Mouse (Mus musculus): ENCODE measurements around the gene Chd2. TPM values are rescaled to one million over a fixed set of nuclear protein-coding genes. Genes with fewer than 3 reads are reported as not detected.
A peak's percentile ranks its signal among the peaks of the same experiment; 100 is the strongest.

The Chd2 gene
- polyA plus RNA-seq, 1 experiment from 2014 or later = 61.0 TPM

DNA sequence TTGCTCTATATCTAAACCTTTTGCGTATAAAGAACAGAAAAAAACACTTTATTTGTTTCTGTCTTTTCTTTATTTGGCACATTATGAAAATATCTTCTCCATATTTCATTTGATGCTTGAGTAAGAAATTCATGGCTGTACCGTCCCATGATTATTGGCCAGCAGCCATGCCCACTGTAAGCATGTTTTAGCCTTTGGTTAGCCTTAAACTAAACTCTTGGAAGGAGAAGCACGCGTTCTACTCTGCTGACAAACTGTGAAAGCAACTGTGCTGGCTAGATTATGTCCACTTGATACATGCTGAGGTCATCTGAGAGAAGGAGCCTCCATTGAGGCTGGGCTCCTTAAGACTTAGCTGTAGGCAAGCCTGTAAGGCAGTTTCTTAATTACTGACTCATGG, 99.4 kb downstream of the Chd2 start:
- Histone ChIP-seq H3K9me3 (ENCODE audit: control insufficient read depth, low read length) (no peaks in the 10 kb centered on the region), H3K27ac (ENCODE audit: low read depth, low read length) (no peak overlapping the region), H3K9ac (ENCODE audit: low read length) (no peak overlapping the region), H3K4me2 (ENCODE audit: low read depth, low read length, severe bottlenecking) (no peak overlapping the region), H3K36me3 (ENCODE audit: control insufficient read depth, insufficient read depth, low read length) (peaks cover 71% of the 10 kb centered on the region), H3K4me3 (ENCODE audit: low read depth, low read length) (no peak overlapping the region), H3K4me1 (replicated peaks; ENCODE audit: control insufficient read depth, insufficient read depth, low read length) (no peaks in the 10 kb centered on the region), H3K27me3 (ENCODE audit: control insufficient read depth, insufficient read depth, low read length) (no peaks in the 10 kb centered on the region)
- DNase-seq (ENCODE audit: low spot score) (no peak), ATAC-seq (replicated peaks; ENCODE audit: low FRiP score) (no peak)
- 96% methylated on average over 4 of the region's 4 CpGs for WGBS

GRCm38 (mm10) chr7:73441802-73442201, 99.8 kb downstream of the Chd2 start:
- Histone ChIP-seq H3K9me3 (ENCODE audit: control insufficient read depth, low read length) (no peaks in the 10 kb centered on the region), H3K27ac (ENCODE audit: low read depth, low read length) (no peak overlapping the region), H3K36me3 (ENCODE audit: control insufficient read depth, insufficient read depth, low read length) (peaks cover 66% of the 10 kb centered on the region), H3K4me2 (ENCODE audit: low read depth, low read length, severe bottlenecking) (no peak overlapping the region), H3K4me3 (ENCODE audit: low read depth, low read length) (no peak overlapping the region), H3K9ac (ENCODE audit: low read length) (no peak overlapping the region), H3K27me3 (ENCODE audit: control insufficient read depth, insufficient read depth, low read length) (no peaks in the 10 kb centered on the region), H3K4me1 (replicated peaks; ENCODE audit: control insufficient read depth, insufficient read depth, low read length) (no peaks in the 10 kb centered on the region)
- ATAC-seq (replicated peaks; ENCODE audit: low FRiP score) (no peak), DNase-seq (ENCODE audit: low spot score) (no peak)
- WGBS = over 99% methylated on average over 3 of the region's 3 CpGs

GRCm38 (mm10) chr7:73435685-73436084, 105.9 kb downstream of the Chd2 start:
- Histone ChIP-seq H3K36me3 (ENCODE audit: control insufficient read depth, insufficient read depth, low read length) (peaks cover 39% of the 10 kb centered on the region), H3K4me3 (ENCODE audit: low read depth, low read length) (no peak overlapping the region), H3K9me3 (ENCODE audit: control insufficient read depth, low read length) (no peaks in the 10 kb centered on the region), H3K4me2 (ENCODE audit: low read depth, low read length, severe bottlenecking) (no peak overlapping the region), H3K9ac (ENCODE audit: low read length) (no peak overlapping the region), H3K4me1 (replicated peaks; ENCODE audit: control insufficient read depth, insufficient read depth, low read length) (no peaks in the 10 kb centered on the region), H3K27me3 (ENCODE audit: control insufficient read depth, insufficient read depth, low read length) (no peaks in the 10 kb centered on the region), H3K27ac (ENCODE audit: low read depth, low read length) (no peak overlapping the region)
- 73% methylated on average over 12 of the region's 12 CpGs for WGBS
- ATAC-seq (replicated peaks; ENCODE audit: low FRiP score) (0 out of 2 replicates have a peak, but pooled peaks have one; percentile 21), DNase-seq (ENCODE audit: low spot score) (no peak)

- no peak overlapping the region for H3K4me3 ChIP-seq (ENCODE audit: low read depth, low read length)
- no peak overlapping the region for H3K27ac ChIP-seq (ENCODE audit: low read depth, low read length)
- H3K9me3 ChIP-seq (ENCODE audit: control insufficient read depth, low read length) = no peaks in the 10 kb centered on the region
- no peak for ATAC-seq (replicated peaks; ENCODE audit: low FRiP score)
- no peak overlapping the region for H3K9ac ChIP-seq (ENCODE audit: low read length)
- 93% methylated on average over 2 of the region's 2 CpGs for WGBS
- H3K4me2 ChIP-seq (ENCODE audit: low read depth, low read length, severe bottlenecking) = no peak overlapping the region
- no peaks in the 10 kb centered on the region for H3K27me3 ChIP-seq (ENCODE audit: control insufficient read depth, insufficient read depth, low read length)
- H3K4me1 ChIP-seq (replicated peaks; ENCODE audit: control insufficient read depth, insufficient read depth, low read length) = no peaks in the 10 kb centered on the region
- no peak for DNase-seq (ENCODE audit: low spot score)
- H3K36me3 ChIP-seq (ENCODE audit: control insufficient read depth, insufficient read depth, low read length) = peaks cover 30% of the 10 kb centered on the region
These were observed 107.3 kb downstream of the Chd2 start for GRCm38 (mm10) chr7:73434336-73434677.

GRCm38 (mm10) chr7:73433637-73434335, 107.8 kb downstream of the Chd2 start:
- Histone ChIP-seq H3K27ac (ENCODE audit: low read depth, low read length) (no peak overlapping the region), H3K4me1 (replicated peaks; ENCODE audit: control insufficient read depth, insufficient read depth, low read length) (no peaks in the 10 kb centered on the region), H3K9ac (ENCODE audit: low read length) (no peak overlapping the region), H3K36me3 (ENCODE audit: control insufficient read depth, insufficient read depth, low read length) (peaks cover 31% of the 10 kb centered on the region), H3K4me3 (ENCODE audit: low read depth, low read length) (no peak overlapping the region), H3K9me3 (ENCODE audit: control insufficient read depth, low read length) (no peaks in the 10 kb centered on the region), H3K27me3 (ENCODE audit: control insufficient read depth, insufficient read depth, low read length) (no peaks in the 10 kb centered on the region), H3K4me2 (ENCODE audit: low read depth, low read length, severe bottlenecking) (no peak overlapping the region)
- WGBS = 89% methylated on average over 6 of the region's 6 CpGs
- no peak for DNase-seq (ENCODE audit: low spot score)
- no peak for ATAC-seq (replicated peaks; ENCODE audit: low FRiP score)

- Histone ChIP-seq H3K4me1 (replicated peaks; ENCODE audit: control insufficient read depth, insufficient read depth, low read length) (no peaks in the 10 kb centered on the region; the same call in 1 of the 2 replicates), H3K36me3 (ENCODE audit: control insufficient read depth, insufficient read depth, low read length) (peaks cover 16% of the 10 kb centered on the region; the same call in 1 of the 2 replicates), H3K27me3 (ENCODE audit: control insufficient read depth, insufficient read depth, low read length) (no peaks in the 10 kb centered on the region), H3K4me2 (ENCODE audit: low read depth, low read length, severe bottlenecking) (no peak overlapping the region), H3K9ac (ENCODE audit: low read length) (no peak overlapping the region), H3K4me3 (ENCODE audit: low read depth, low read length) (no peak overlapping the region), H3K27ac (ENCODE audit: low read depth, low read length) (no peak overlapping the region), H3K9me3 (ENCODE audit: control insufficient read depth, low read length) (no peaks in the 10 kb centered on the region)
- 93% methylated on average over 3 of the region's 3 CpGs for WGBS
- ATAC-seq (replicated peaks; ENCODE audit: low FRiP score) = no peak
- DNase-seq (ENCODE audit: low spot score) = no peak
These were observed 113.1 kb downstream of the Chd2 start for GRCm38 (mm10) chr7:73428525-73428924.

DNA sequence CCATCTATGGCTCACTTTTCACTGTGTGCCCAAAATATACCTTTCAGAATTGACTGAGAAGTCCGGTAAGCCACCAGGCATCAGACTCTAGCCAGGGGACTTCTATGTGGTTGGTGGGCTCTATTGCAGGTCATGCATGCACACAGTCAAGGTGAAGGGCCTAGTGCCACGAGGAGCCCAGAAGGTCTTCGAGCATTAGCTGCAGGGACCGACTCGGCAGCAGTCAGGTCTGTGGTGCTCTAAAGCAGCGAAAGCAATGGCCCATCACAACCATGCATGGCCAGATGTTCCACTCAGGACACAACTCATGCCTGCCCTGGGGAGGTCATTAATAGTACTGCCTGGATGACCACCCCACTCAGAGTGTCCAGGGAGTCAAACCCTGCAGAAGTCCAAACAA, 113.8 kb downstream of the Chd2 start:
- Histone ChIP-seq H3K4me3 (ENCODE audit: low read depth, low read length) (no peak overlapping the region), H3K36me3 (ENCODE audit: control insufficient read depth, insufficient read depth, low read length) (peaks cover 16% of the 10 kb centered on the region; the same call in 1 of the 2 replicates), H3K9me3 (ENCODE audit: control insufficient read depth, low read length) (no peaks in the 10 kb centered on the region), H3K27ac (ENCODE audit: low read depth, low read length) (no peak overlapping the region), H3K4me2 (ENCODE audit: low read depth, low read length, severe bottlenecking) (no peak overlapping the region), H3K9ac (ENCODE audit: low read length) (no peak overlapping the region), H3K4me1 (replicated peaks; ENCODE audit: control insufficient read depth, insufficient read depth, low read length) (no peaks in the 10 kb centered on the region; the same call in 1 of the 2 replicates), H3K27me3 (ENCODE audit: control insufficient read depth, insufficient read depth, low read length) (no peaks in the 10 kb centered on the region)
- DNase-seq (ENCODE audit: low spot score) = peak; percentile 45
- no peak for ATAC-seq (replicated peaks; ENCODE audit: low FRiP score)
- WGBS = 96% methylated on average over 6 of the region's 6 CpGs

GRCm38 (mm10) chr7:73426752-73427386, 114.8 kb downstream of the Chd2 start:
- no peak for ATAC-seq (replicated peaks; ENCODE audit: low FRiP score)
- peaks cover 16% of the 10 kb centered on the region; the same call in 1 of the 2 replicates for H3K36me3 ChIP-seq (ENCODE audit: control insufficient read depth, insufficient read depth, low read length)

More at GRCm38 (mm10) chr7:73426752-73427386, 114.8 kb downstream of the Chd2 start:
- Histone ChIP-seq H3K27me3 (ENCODE audit: control insufficient read depth, insufficient read depth, low read length) (no peaks in the 10 kb centered on the region), H3K27ac (ENCODE audit: low read depth, low read length) (no peak overlapping the region), H3K4me3 (ENCODE audit: low read depth, low read length) (no peak overlapping the region), H3K4me2 (ENCODE audit: low read depth, low read length, severe bottlenecking) (no peak overlapping the region), H3K9me3 (ENCODE audit: control insufficient read depth, low read length) (no peaks in the 10 kb centered on the region), H3K9ac (ENCODE audit: low read length) (no peak overlapping the region), H3K4me1 (replicated peaks; ENCODE audit: control insufficient read depth, insufficient read depth, low read length) (no peaks in the 10 kb centered on the region; the same call in 1 of the 2 replicates)
- DNase-seq (ENCODE audit: low spot score) = no peak
- WGBS = 89% methylated on average over 8 of the region's 8 CpGs

Measured in forebrain, embryonic 11.5 days (tissue).